Mouse (Mus musculus) monocyte, adult 2 months (primary cell): ENCODE measurements around the gene Camk2g.

ENCODE experiments used
- DNase-seq, 2 experiments: peaks; one replicate each; pipeline ENCODE4 v3.0.0; 2022; ENCODE audit warnings: low spot score in 2 of 2, low read depth in 1 of 2

Camk2g gene

GRCm38 (mm10) chr14:20743614-20744013 is 50.3 kb downstream of the Camk2g start:
- no peak for DNase-seq

- no peak for DNase-seq
Observed at GRCm38 (mm10) chr14:20741301-20741700, 52.6 kb downstream of the Camk2g start.

- no peak for DNase-seq
Observed at GRCm38 (mm10) chr14:20738511-20738910, 55.4 kb downstream of the Camk2g start.

GRCm38 (mm10) chr14:20737306-20737705 is 56.6 kb downstream of the Camk2g start:
- DNase-seq, result peak; percentile 22 to 28

DNA sequence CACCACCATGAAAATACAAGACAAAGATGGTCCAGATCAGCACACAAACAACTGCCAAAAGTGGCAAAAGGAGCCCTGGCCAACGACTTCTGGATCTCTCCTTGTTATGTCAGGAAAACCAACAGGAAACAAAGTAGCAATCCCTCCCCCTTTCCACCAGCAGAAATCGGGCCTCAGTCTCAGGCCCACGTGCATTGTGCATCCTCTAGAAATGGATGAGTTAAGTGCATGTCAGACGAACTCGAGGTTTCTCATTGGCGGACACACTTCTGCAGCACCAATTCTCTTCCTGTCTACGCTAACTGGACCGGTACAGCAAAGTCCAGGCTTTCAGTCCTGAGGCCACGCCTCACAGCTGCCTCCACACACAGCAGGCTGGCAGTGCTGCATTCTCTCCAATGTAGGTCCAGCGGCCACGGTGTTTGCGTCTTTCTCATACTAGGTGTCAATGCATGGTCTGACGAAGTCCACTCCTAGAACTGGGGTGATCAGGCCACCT is 57.9 kb downstream of the Camk2g start:
- DNase-seq, result no peak

GRCm38 (mm10) chr14:20735052-20735451 is 58.8 kb downstream of the Camk2g start:
- no peak for DNase-seq

- DNase-seq, result peak; percentile 69 to 83
Observed at GRCm38 (mm10) chr14:20733952-20734774, 59.7 kb downstream of the Camk2g start, which contains the start of gene Ndst2. Gene Ndst2 (minus strand): TSS chr14:20734562.

DNA sequence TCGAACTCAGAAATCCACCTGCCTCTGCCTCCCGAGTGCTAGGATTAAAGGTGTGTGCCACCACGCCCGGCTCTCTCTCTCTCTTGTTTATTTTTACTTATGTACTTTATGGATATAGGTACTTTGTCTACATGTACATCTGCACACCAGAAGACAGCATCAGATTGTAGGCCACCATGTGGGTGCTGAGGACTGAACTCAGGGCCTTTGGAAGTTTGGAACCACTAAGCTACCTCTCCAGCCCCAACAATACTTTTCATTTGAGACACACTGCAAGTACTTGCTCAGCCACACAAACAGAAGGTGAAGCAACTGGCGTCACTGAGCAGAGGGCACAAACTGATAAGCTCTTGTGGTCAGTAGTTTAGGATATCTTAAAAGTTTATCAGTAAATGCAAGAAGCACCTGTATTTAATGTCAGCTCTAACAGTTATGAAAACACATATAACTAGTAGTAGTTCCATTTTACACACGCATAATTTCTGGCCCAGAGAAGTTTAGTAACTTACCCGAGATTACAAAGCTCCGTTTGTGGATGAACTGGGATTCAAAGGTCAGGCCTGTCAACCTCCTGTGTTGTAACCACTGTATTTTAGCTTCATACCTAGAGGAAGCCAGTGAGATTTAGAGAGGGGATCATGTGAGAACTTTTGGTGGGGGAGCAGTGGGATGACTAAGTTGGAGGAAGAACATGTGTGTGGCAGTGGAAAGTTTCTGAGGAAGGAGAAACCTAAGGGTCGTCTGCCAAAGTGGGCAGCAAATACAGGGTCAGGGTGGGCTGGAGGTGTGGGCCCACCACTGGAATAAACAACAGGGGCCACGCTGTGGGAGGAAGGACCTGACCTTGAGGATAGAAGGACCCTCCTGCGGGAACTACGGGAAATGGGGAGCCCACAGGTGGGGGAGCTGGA is 60.6 kb downstream of the Camk2g start:
- DNase-seq, result no peak

GRCm38 (mm10) chr14:20730853-20731602 is 62.9 kb downstream of the Camk2g start:
- no peak for DNase-seq

- no peak for DNase-seq
Observed at GRCm38 (mm10) chr14:20729871-20730270, 64.0 kb downstream of the Camk2g start.

GRCm38 (mm10) chr14:20725660-20726339 is 68.1 kb downstream of the Camk2g start:
- no peak for DNase-seq

GRCm38 (mm10) chr14:20724043-20724442 is 69.8 kb downstream of the Camk2g start:
- no peak for DNase-seq

- DNase-seq, result no peak
Observed at GRCm38 (mm10) chr14:20723006-20723405, 70.9 kb downstream of the Camk2g start.

GRCm38 (mm10) chr14:20721371-20721770 is 72.5 kb downstream of the Camk2g start:
- no peak for DNase-seq

DNA sequence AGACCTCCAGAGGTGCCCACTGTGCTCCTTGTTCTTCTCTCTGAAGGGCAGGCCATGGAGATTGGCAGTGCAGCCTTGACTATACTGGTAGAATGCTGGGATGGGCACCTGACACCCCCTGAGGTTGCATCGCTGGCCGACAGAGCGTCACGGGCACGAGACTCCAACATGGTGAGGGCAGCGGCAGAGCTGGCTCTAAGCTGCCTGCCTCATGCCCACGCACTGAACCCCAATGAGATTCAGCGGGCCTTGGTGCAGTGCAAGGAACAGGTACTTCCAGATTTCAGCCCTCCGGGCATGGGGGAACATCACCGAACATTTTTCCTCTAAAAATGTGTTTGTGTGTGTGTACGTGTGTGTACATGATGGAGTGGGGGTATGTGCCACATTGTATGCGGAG is 74.1 kb downstream of the Camk2g start:
- DNase-seq, result no peak

GRCm38 (mm10) chr14:20718443-20718842 is 75.4 kb downstream of the Camk2g start:
- DNase-seq, result no peak

GRCm38 (mm10) chr14:20713832-20714231 is 80.1 kb downstream of the Camk2g start:
- DNase-seq, result no peak

DNA sequence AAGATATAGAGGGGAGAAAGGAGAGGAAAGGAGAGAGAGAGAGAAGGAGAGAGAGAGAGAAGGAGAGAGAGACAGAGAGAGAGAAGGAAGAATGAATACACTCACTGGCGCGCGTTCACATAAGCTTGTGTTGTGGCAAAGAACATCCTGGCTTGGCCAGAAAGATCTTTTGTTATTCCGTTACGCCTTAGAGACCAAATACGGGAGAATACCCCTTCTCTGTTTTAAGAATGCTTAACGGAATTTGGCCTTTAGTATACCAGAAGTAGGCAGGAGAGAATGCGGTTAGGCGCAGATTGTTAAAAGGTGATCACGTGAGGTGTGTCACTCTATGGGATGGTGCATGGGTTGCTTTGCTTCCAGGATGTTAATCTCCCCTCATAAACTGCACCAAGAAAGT is 85.6 kb downstream of the Camk2g start:
- no peak for DNase-seq

DNA sequence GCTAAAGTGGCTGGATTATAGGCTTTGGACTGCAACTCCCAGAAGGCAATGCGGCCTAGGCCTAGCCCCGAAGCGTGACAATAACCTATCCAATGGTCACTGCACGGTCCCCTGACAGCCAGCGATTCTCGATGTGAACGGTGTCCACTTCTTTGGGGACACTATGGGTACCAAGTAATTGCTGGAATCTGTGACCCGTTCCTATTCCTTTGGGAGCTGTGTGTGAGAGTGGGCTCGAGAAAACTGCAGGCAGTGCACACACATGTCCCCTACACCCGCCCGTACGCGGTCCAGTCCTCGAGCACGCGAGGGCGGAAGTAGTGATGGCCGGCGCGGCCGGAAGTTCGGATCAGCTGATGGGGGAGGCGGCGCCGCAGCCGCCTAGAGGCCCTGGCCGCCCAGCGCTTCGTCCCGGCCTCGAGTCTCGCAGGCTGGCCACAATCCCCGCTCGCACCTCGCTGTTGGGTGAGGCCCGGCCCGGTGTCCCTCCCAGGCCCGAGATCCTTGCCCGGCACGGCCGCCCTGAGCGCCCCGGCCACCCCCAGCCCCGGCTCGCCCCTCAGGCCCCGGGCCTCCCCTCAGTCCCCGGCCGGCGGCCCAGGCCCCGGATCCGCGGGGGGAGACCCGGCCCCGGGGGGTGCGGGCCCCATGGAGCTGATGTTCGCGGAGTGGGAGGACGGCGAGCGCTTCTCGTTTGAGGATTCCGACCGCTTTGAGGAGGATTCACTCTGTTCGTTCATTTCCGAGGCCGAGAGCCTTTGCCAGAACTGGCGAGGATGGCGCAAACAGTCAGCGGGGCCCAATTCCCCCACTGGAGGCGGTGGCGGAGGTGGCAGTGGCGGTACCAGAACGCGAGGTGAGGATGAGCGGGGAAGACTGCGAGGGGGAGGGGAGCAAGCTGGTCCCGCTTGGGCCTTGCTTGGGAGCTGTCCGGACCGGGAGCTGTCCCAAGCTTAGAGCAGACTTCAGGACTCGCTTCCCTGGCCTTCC is 86.4 kb downstream of the Camk2g start, which contains the start of gene Zswim8:
TSS of gene Zswim8 (plus strand) at position 352 of the 990 bp plus-strand sequence.
- DNase-seq, result peak; percentile 67 to 82
